Mouse (Mus musculus) embryonic facial prominence, embryonic 15.5 days (tissue): ENCODE measurements around the gene Hc. TPM values are rescaled to one million over a fixed set of nuclear protein-coding genes. Genes with fewer than 3 reads are reported as not detected.

Experiments
- ATAC-seq: fragments of 200-750 bp; cut with Nextera tagmentation; 2 replicates; pipeline ENCODE4 v1.8.0; 2017; ENCODE audit warnings: low read depth, moderate TSS enrichment; ENCODE audit not compliant: insufficient number of reproducible peaks, low FRiP score, low TSS enrichment
- H3K27ac ChIP-seq: fragments of 300-500 bp; sonication (generic); replicated peaks from 2 replicates; pipeline ENCODE4 v1.5.1; 2015; ENCODE audit warnings: mild to moderate bottlenecking, inconsistent platforms
- H3K27me3 ChIP-seq: fragments of 300-500 bp; sonication (generic); 2 replicates; pipeline ENCODE4 v1.6.1; 2015; ENCODE audit warnings: inconsistent platforms
- H3K36me3 ChIP-seq: fragments of 300-500 bp; sonication (generic); 2 replicates; pipeline ENCODE4 v1.6.1; 2015; ENCODE audit warnings: mild to moderate bottlenecking, inconsistent platforms
- H3K4me1 ChIP-seq: fragments of 300-500 bp; sonication (generic); 2 replicates; pipeline ENCODE4 v1.6.1; 2015; ENCODE audit warnings: inconsistent platforms
- H3K4me2 ChIP-seq: fragments of 300-500 bp; sonication (generic); replicated peaks from 2 replicates; pipeline ENCODE4 v1.6.1; 2015; ENCODE audit warnings: mild to moderate bottlenecking, inconsistent platforms
- H3K4me3 ChIP-seq: fragments of 300-500 bp; sonication (generic); replicated peaks from 2 replicates; pipeline ENCODE4 v1.5.1; 2015; ENCODE audit warnings: mild to moderate bottlenecking, inconsistent platforms
- H3K9ac ChIP-seq: fragments of 300-500 bp; sonication (generic); 2 replicates; pipeline ENCODE4 v1.6.1; 2015; ENCODE audit warnings: inconsistent platforms
- H3K9me3 ChIP-seq: fragments of 300-500 bp; sonication (generic); replicated peaks from 2 replicates; pipeline ENCODE4 v1.6.1; 2016; ENCODE audit warnings: inconsistent platforms
- WGBS: fragments of 180-500 bp; shearing (Covaris S2); methylation state at CpG from one replicate; pipeline ENCODE4 v1.1.7; 2015; 5-methylcytosine and 5-hydroxymethylcytosine counted together
- polyA plus RNA-seq: library from polyadenylated mRNA; unstranded; fragments of >200 nt; fragmentation: Nextera tagmentation; extraction: Ambion mirVana; gene quantifications from 2 replicates; pipeline ENCODE4 v1.2.1, GENCODE M21; 2015

The Hc gene
- polyA plus RNA-seq = 0.37 TPM in 1 of 2 replicates, not detected in the other

GRCm38 (mm10) chr2:35061338-35061737, at the start of gene Hc:
Hc (minus strand) TSS chr2:35061438.
- ATAC-seq = no peak
- no peak within 1 kb of the TSS for H3K4me3 ChIP-seq
- no peak within 1 kb of the TSS for H3K9ac ChIP-seq
- H3K9me3 ChIP-seq = no peaks in the 10 kb centered on the region
- H3K27me3 ChIP-seq = no peaks in the 10 kb centered on the region
- H3K27ac ChIP-seq = no peak within 1 kb of the TSS
- no peaks in the 10 kb centered on the region for H3K36me3 ChIP-seq
- no peak within 1 kb of the TSS for H3K4me2 ChIP-seq
- WGBS = 86% methylated on average over 5 of the region's 5 CpGs
- H3K4me1 ChIP-seq = no peaks in the 10 kb centered on the region

GRCm38 (mm10) chr2:35110521-35110920, 49.3 kb upstream of the Hc start:
- H3K27me3 ChIP-seq = no peaks in the 10 kb centered on the region
- H3K4me2 ChIP-seq = no peak overlapping the region
- no peak overlapping the region for H3K4me3 ChIP-seq
- H3K36me3 ChIP-seq = no peaks in the 10 kb centered on the region
- H3K4me1 ChIP-seq = 0 out of 2 replicates have a peak, but pooled peaks cover 3% of the 10 kb centered on the region
- no peak overlapping the region for H3K9ac ChIP-seq
- no peaks in the 10 kb centered on the region for H3K9me3 ChIP-seq
- no peak overlapping the region for H3K27ac ChIP-seq
- ATAC-seq = no peak
- WGBS = 76% methylated on average over 2 of the region's 2 CpGs

- ATAC-seq = no peak
- no peaks in the 10 kb centered on the region for H3K36me3 ChIP-seq
- under 1% methylated on average over 13 of the region's 13 CpGs for WGBS
- H3K27ac ChIP-seq = 0 out of 2 replicates have a peak overlapping the region, but pooled peaks have one; percentile 91
- H3K9me3 ChIP-seq = no peaks in the 10 kb centered on the region
- H3K27me3 ChIP-seq = no peaks in the 10 kb centered on the region
- peak overlapping the region; percentile 87 for H3K4me3 ChIP-seq
- H3K4me1 ChIP-seq = 0 out of 2 replicates have a peak, but pooled peaks cover 3% of the 10 kb centered on the region
- H3K4me2 ChIP-seq = peak overlapping the region; percentile 76
- peak overlapping the region; percentile 71; the same call in 1 of the 2 replicates for H3K9ac ChIP-seq
Measured at GRCm38 (mm10) chr2:35109924-35110304, 48.7 kb upstream of the Hc start.

- 0 out of 2 replicates have a peak, but pooled peaks cover 3% of the 10 kb centered on the region for H3K4me1 ChIP-seq
- no peaks in the 10 kb centered on the region for H3K9me3 ChIP-seq
- H3K36me3 ChIP-seq = no peaks in the 10 kb centered on the region
- H3K9ac ChIP-seq = peak within 1 kb of the TSS; percentile 71
- under 1% methylated on average over 62 of the region's 62 CpGs for WGBS
- H3K4me2 ChIP-seq = peak within 1 kb of the TSS; percentile 76
- ATAC-seq = peak; percentile 96
- H3K27me3 ChIP-seq = no peaks in the 10 kb centered on the region
- peak within 1 kb of the TSS; percentile 91 for H3K27ac ChIP-seq
- peak within 1 kb of the TSS; percentile 87 for H3K4me3 ChIP-seq
Measured at GRCm38 (mm10) chr2:35109141-35109923, 48.1 kb upstream of the Hc start, which contains the start of gene Cntrl. Cntrl (plus strand) TSS chr2:35109492.

- Histone ChIP-seq H3K9me3 (no peaks in the 10 kb centered on the region), H3K4me2 (peak overlapping the region; percentile 76), H3K4me1 (0 out of 2 replicates have a peak, but pooled peaks cover 3% of the 10 kb centered on the region), H3K27ac (peak overlapping the region; percentile 91), H3K27me3 (no peaks in the 10 kb centered on the region), H3K9ac (peak overlapping the region; percentile 71), H3K36me3 (no peaks in the 10 kb centered on the region), H3K4me3 (peak overlapping the region; percentile 87)
- WGBS = 27% methylated on average over 3 of the region's 3 CpGs
- peak; percentile 20; the same call in 1 of the 2 replicates for ATAC-seq
Measured at GRCm38 (mm10) chr2:35108712-35109111, 47.5 kb upstream of the Hc start.

GRCm38 (mm10) chr2:35107984-35108635, 46.9 kb upstream of the Hc start:
- Histone ChIP-seq H3K36me3 (no peaks in the 10 kb centered on the region), H3K4me3 (no peak overlapping the region), H3K4me1 (0 out of 2 replicates have a peak, but pooled peaks cover 3% of the 10 kb centered on the region), H3K9me3 (no peaks in the 10 kb centered on the region), H3K27me3 (no peaks in the 10 kb centered on the region), H3K4me2 (no peak overlapping the region), H3K9ac (no peak overlapping the region), H3K27ac (no peak overlapping the region)
- no peak for ATAC-seq
- 46% methylated on average over 5 of the region's 5 CpGs for WGBS

- H3K36me3 ChIP-seq = no peaks in the 10 kb centered on the region
- H3K9me3 ChIP-seq = no peaks in the 10 kb centered on the region
- no peak overlapping the region for H3K4me2 ChIP-seq
- ATAC-seq = no peak
- no peaks in the 10 kb centered on the region for H3K27me3 ChIP-seq
- no peaks in the 10 kb centered on the region for H3K4me1 ChIP-seq
- H3K9ac ChIP-seq = no peak overlapping the region
- WGBS = 57% methylated on average over 3 of the region's 3 CpGs
- no peak overlapping the region for H3K27ac ChIP-seq
- H3K4me3 ChIP-seq = no peak overlapping the region
Measured at GRCm38 (mm10) chr2:35104843-35105242, 43.6 kb upstream of the Hc start.

GRCm38 (mm10) chr2:35103558-35103957, 42.3 kb upstream of the Hc start:
- 63% methylated on average over 5 of the region's 5 CpGs for WGBS

GRCm38 (mm10) chr2:35102777-35103176, 41.5 kb upstream of the Hc start:
- Histone ChIP-seq H3K9me3 (no peaks in the 10 kb centered on the region), H3K27me3 (no peaks in the 10 kb centered on the region), H3K4me1 (no peaks in the 10 kb centered on the region), H3K36me3 (no peaks in the 10 kb centered on the region), H3K4me2 (no peak overlapping the region), H3K9ac (no peak overlapping the region), H3K4me3 (no peak overlapping the region), H3K27ac (no peak overlapping the region)
- ATAC-seq = no peak

More at GRCm38 (mm10) chr2:35103558-35103957, 42.3 kb upstream of the Hc start:
- Histone ChIP-seq H3K9ac (no peak overlapping the region), H3K4me2 (no peak overlapping the region), H3K9me3 (no peaks in the 10 kb centered on the region), H3K4me1 (no peaks in the 10 kb centered on the region), H3K4me3 (no peak overlapping the region), H3K36me3 (no peaks in the 10 kb centered on the region), H3K27me3 (no peaks in the 10 kb centered on the region), H3K27ac (no peak overlapping the region)
- no peak for ATAC-seq

GRCm38 (mm10) chr2:35101443-35101842, 40.2 kb upstream of the Hc start, which contains the start of gene AI182371:
AI182371 (minus strand) TSS chr2:35101543.
- no peak for ATAC-seq

GRCm38 (mm10) chr2:35100529-35100928, 39.3 kb upstream of the Hc start:
- no peaks in the 10 kb centered on the region for H3K9me3 ChIP-seq
- WGBS = 81% methylated on average over 6 of the region's 6 CpGs
- H3K4me3 ChIP-seq = no peak overlapping the region
- no peak overlapping the region for H3K4me2 ChIP-seq
- no peaks in the 10 kb centered on the region for H3K27me3 ChIP-seq
- H3K36me3 ChIP-seq = no peaks in the 10 kb centered on the region
- no peak overlapping the region for H3K27ac ChIP-seq
- H3K9ac ChIP-seq = no peak overlapping the region
- ATAC-seq = no peak
- H3K4me1 ChIP-seq = no peaks in the 10 kb centered on the region

More at GRCm38 (mm10) chr2:35101443-35101842, 40.2 kb upstream of the Hc start, which contains the start of gene AI182371:
- Histone ChIP-seq H3K27ac (no peak within 1 kb of the TSS), H3K4me2 (no peak within 1 kb of the TSS), H3K4me1 (no peaks in the 10 kb centered on the region), H3K27me3 (no peaks in the 10 kb centered on the region), H3K9me3 (no peaks in the 10 kb centered on the region), H3K36me3 (no peaks in the 10 kb centered on the region), H3K9ac (no peak within 1 kb of the TSS), H3K4me3 (no peak within 1 kb of the TSS)
- 75% methylated on average over 3 of the region's 3 CpGs for WGBS
